Mouse (Mus musculus): Measurements from ENCODE around the gene Frmd4a.

Frmd4a gene

DNA sequence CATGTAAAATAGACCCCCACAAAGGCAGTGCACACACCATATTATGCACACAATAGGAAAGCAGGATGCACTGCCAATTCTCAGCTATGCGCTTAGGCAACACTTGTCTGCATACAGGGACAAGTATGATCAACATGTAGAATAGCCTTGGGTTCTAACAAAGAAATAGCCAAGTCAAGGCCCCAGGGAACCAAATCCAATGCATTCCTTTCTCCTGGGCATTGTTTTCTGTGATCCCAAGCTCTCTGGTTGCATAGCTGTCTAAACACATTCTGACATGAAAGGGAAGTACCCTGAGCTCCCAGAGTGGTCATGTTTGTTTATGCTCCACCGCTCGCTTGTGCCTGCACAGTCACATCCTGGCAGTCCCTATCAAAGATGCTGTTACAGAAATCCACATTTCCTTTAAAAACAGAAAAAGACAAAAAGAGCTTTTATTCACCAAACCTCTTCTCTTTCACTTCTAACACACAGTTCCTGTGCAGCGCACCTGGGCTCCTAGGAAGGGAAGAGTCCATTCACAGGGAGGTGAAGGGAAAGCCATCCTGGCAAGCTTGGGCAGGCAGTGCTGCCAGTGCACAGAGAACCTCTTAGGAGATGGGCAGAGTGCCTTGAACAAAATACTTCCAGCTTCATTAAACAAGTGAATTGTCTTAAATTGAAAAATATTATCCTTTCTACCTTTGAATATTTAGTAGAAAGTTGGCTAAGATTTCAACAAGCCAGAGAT lies 124.9 kb downstream of the Frmd4a start:
- no peak for DNase-seq

DNA sequence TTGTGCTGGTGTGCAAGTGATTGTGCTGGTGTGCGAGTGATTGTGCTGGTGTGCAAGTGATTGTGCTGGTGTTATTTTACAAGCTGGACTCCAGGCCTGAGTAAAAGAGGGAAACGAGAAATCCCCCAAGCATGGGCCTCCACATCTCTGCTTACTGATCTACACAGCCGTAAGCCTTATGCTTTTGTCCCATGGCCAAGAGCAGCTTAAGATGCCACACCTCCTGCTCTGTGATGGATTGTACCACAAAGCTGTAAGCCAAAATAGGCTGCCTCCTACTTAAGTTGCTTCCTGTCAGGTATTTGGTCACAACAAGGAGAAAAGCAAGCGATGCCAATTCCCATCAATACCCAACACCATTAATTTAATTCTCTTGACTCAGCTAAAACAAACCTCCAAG lies 126.9 kb downstream of the Frmd4a start:
- DNase-seq, result no peak

DNA sequence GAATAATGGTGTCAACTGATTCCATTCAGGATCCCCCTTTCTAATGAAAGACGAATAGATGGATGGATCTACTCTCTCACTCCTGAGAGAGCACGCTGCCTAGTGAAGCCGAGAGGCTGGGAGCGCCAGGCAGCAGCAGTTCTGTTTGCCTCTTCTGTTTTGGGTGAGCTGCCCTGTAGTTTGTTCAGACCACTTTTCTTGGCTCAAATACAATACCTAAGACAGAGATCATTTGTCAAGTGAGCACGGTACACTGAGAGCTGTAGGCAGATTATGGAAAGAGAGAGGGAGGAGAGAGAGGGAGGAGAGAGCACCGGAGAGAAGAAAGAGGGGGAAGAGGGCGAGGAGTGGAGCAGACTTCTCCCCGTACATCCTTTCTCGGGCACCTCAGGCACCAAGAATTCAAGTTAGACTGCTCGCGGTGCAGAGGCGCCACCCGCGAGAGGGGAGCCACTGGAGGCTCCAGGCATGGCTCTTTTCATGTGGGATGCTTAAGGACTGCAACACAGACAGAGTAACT lies 135.1 kb downstream of the Frmd4a start:
- no peak for DNase-seq

DNA sequence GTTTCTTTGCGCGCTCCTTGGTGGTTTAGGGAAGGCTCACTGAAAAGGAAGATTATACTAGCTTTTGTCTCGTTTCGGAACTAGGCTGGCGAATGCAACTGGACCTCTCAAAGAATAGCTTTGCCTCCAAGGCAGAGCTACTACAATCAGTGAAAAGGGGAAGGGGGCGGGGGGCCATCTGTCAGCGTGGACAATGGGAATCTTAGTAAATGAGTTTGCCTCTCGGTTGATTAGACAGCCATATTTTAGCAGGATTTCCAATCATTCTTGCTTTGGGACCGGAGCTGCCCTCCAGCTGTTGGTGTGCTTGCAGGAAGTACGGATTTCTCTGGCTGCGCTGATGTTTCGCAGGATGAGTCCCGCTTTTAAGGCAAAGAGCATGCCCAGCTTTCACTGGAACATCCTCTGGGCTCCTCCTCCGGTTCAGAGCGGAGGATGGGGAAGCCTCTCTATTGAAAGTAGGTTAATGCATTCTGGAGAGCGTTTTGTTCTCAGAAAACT lies 135.7 kb downstream of the Frmd4a start:
- DNase-seq, result peak; percentile 6

DNA sequence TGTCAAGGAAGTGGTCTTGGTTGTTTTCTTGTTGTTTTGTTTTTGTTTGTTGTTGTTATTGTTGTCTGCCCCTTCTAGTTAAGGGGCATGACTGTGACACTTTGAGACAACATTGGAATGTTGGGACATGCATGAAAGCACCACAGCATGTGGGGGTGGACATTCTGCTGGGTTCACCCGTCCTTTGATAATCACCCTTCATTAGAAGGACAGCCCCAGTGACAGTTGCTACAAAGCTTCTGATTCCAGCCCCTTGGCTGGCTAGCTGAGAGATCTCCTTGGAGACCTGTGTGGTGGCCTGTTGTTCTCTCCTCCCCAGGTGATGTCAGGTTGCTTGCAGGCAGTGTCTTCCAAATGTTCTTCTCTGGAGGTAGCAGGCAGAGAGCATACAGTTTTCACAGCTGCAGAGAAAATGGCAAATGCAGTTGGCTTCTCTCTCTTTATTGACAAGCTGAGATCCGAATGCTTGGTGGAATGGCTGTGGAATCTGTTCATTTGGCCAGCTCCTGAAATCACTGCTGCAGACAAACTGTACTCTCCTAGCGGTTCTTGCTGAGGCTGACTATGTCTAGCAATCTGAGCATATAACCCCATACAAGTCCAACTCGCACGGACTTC lies 136.6 kb downstream of the Frmd4a start:
- DNase-seq, result no peak

DNA sequence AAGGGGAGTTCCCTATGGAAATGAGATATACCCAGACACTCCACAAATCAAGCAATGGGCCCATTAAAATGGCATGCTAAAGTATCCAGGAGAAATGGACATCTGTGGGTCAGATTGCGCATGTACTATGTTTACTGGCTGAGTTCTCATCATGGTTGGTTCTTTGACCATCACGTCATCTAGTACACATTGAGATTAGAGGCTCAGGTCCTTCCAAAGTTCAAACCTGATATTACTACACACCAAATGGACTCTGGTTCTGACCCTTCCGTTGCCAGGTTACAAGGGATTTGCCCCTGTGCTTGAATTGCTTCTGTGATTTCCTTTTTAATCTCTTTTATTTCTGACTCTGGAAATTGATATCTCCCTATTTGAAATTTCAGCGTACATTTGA lies 137.1 kb downstream of the Frmd4a start:
- DNase-seq, result no peak

DNA sequence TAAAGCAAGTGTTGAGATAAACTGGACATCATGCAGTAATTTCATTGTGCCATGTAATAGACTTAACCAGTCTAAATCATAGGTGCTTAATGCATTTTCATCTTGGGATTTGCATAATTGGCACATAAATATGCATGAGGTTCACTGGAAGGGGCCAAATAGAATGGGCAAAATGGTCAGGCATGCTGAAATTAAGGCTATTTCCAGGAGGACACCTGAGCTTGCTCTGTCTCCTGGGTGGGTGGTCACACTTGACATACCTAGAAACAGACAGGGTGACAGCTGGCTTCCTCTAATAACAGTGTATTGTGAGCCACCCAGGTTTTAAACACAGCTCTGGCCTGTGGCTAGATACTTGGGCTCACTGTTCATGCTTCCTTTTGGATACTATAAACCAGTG lies 137.9 kb downstream of the Frmd4a start:
- DNase-seq, result no peak

DNA sequence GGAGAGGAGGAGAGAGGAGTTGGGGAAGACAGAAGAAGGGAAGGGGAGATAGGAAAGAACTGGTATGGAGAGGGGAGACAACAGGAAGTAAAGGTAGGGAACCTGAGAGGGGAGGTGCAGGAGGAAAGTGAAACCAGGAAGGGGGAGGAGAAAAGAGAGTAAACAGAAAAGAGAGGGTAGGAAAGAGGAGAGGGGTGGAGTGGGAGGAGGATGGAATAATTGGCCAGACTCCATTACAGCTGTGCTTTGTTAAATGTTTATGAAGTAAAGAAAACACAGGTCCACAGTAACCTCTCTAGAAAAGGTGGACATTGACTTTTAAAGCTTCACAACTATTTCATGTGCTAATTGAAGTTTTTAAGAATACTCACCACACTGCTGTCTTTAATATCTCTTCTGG lies 139.0 kb downstream of the Frmd4a start:
- DNase-seq, result no peak

DNA sequence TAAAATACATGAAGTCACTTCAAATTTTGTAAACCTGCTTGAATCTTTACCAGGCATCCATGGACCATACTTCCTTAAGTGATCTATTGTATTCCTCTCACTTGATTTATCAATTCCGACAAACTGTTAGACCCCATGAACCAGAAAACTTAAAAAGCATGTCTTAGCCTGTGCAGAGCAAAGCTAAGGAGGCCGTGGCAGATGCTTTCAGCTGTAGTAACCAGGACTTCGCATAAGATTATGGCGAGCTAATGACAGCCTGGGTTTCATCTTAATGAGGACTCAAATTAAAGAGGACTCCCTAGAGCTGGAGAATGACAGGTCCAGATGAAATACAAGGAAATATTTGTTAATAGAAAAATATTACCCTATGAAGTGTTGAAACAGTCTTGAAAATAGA lies 139.9 kb downstream of the Frmd4a start:
- DNase-seq, result no peak

DNA sequence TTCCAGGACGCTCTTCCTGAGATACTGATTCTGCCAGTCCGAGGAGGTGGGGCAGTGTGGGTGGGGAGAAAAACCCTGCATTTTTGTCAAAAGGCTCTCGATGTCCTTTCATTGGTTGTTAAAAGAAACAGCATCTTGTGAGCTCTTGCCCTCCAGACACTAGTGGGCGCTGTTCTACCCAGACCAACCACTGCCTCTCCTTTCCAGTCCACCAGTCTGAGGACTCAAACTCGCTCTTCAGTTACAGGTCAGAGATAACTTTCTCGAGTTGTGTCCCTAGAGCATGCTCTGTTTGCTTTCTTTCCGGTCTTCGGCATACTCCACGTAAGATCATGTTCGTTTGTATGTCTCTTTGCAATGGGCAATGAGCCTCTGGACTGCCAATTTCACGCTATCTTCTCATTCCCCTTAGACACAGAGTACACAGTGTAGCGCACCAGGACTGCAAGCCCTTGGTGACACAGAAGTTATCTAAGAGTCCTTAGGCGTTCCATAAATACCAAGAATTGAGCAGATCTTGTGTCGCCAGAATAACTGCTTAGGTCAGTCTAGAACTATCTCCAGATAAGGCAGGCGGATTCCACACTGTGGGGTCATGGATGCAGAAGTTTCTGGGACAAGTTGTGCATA lies 142.2 kb downstream of the Frmd4a start:
- no peak for DNase-seq

DNA sequence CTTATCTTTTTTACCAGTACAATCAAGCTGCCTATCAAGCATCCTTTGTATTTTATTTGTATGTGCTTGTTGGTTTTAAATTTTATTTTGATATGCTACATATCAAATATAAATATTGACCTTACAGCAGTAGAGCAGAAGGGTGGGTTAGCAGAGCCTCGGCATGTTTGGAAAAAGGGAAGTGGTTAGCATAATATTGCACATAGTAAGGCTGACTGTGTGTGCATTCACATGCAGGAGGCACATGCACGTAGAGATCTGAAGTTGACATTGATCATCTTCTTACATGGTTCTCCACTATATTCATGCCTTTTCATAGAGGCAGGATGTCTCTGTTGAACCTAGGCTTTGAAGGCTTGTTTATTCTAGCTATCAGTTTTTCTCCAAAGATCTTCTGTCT lies 148.7 kb downstream of the Frmd4a start:
- DNase-seq, result no peak

DNA sequence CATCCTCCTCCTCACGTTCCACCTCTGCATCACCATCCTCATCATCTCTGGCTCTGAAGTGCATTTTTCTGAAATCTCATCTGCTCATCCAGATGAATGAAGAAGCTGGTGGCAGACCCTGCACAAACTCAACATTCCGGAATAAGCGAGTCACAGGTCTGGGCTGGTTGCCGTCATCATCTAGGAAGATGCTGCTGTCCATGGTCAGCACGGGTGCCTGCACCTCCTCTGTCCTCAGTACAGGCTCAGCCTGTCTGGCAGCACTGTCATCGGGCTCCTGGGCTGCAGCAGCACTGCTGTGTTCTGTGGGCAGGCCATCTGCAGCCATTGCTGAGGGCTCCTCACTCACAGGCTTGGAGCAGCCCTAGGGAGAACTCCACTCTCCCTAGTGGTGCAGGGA lies 149.6 kb downstream of the Frmd4a start:
- DNase-seq, result no peak

DNA sequence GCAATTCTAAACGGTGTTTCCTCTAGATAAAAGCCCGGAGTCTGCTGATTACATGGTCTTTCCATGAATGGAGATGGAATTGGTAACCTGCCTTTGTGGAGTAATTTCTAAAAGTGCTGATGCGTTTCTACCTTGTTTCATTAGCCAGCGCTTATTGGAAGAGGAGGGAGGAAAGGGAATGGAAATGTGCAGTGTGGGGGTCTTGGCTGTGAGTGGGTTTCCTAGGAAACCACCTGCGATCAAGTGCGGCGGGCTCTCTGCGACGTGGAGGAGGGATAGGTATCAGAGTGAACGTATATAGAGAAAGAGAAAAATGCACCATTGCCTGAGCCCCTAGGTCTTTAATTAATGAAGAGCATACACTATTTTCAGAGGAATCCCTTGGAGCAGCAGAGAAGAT lies 152.2 kb downstream of the Frmd4a start:
- no peak for DNase-seq

DNA sequence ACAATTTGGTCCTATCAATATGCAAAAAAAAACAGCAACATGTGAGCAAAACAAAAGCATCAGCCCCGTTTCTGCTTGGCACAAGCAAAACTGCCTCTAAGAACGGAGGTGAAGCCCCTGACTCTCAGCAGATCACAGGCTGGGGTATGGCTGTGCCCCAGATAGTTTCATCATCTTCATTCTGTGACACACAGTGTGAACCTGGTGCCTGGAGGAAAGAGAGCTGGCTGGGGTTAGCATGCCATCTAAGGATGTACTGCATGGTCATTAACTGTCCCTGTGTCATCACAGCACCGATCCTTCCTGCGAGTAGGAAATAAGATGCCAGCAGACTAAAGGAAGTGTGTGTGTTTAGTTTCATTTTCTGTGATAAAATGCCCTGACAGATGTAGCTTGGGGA lies 152.7 kb downstream of the Frmd4a start:
- no peak for DNase-seq

DNA sequence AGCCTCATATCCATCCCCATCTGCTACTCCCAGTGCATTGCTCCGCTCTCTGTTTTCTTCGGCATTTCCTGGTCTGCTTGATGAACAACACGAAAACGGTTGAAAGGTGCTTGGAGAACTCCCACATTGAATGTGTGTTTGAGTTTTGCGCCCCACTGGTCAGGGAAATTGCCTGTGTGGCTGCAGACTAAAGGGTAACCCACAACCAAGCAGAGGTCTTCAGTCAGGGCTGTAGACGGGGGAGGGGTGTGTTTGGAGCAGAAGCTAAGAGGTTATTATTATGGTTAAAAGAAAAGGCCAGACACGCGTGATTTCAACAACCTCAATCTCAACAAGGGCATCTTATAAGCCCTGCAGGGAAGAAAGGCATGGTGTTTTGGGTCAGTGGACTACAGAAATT lies 167.5 kb downstream of the Frmd4a start:
- DNase-seq, result no peak

DNA sequence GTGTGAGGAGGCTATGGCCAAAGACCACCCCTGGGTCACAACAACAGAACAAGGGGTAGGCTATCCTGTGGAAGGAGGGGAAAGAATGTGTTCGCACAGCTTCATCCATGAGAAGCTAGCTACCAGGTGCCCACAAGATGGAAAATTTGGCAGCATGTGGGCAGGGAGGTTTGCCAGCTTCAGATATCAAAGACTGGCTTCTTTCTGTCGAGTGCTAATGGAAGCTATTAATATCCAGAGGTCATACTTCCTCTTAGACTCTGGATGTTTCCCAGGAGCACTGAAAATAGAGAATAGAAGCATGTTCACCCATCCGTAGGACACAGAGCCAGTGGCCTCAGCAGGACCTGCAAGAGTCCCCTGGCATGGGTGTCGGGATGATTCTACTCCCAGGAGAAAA lies 170.0 kb downstream of the Frmd4a start:
- peak; percentile 4 for DNase-seq

DNA sequence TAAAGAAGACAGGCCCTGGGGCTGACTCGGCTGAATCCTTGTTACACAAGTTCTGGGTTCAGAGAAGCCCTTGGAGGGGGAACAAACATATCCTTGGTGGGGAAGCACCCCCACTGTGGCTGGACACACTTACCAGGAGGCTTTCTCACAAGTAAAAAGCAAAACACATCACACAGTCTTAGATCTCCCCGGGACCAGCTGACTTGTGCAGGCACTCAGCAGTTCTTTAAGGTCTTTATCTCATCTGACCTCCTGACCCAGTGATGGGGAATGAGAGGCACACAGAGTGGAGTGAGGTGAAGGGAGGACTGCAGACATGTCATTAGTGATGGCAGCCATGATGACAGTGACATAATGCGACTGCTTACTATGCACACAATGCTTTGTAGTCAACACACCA lies 170.8 kb downstream of the Frmd4a start:
- DNase-seq, result no peak

DNA sequence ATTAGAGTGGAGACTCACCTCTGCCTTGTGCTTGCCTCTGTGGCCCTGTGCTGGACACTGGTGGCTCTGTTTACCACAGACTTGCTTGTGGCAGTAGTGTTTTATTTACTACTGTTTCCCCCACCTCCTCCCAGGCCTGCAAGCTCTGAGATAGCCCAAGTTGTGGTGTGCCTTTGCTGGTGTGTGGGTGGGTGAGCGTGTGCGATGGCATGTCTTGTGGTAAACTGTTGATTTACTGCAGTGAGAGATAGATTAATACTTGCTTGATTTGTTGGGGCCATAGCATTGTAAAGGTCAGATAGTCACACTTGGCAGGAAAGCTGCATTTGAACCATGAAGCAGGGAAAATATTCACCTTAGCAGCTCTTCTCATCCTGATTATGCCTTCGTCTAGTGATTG lies 172.8 kb downstream of the Frmd4a start:
- no peak for DNase-seq

DNA sequence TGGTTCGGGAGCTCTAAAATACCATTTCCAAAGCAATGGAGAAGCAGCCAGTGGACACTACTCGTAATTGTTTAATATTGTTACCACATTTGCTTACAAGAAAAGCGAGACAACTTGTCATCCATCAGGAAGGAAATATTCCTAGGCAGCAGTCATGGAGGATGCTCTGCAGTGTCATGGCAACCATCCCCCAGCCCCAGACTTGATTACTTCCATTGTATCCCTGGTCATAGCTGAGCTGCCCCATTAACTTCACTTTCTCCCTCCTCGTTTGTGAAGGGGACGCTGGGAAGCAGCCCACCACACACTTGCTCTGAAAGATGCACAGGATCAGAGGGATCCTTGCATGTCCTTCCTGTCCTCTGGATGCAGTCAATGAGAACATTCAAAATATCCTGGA lies 173.5 kb downstream of the Frmd4a start:
- DNase-seq, result no peak

DNA sequence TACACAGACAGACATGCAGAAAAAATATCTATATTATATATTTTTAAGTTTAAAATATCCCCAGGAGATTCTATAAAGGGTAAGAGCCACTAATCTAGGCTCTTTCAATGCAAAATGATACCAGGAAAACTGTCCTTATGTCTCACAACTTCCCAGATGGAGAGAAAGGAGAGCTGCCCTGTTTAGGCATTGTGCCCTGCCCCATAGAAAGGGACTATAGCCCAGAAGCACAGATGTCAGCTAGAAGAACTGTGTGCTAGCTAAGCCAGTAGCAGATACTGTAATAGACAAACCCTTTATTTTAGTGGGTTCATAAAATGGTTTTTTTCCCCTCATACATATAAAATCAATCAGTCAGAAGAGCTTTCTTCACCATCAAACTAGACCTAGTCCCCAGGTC lies 175.7 kb downstream of the Frmd4a start:
- no peak for DNase-seq

DNA sequence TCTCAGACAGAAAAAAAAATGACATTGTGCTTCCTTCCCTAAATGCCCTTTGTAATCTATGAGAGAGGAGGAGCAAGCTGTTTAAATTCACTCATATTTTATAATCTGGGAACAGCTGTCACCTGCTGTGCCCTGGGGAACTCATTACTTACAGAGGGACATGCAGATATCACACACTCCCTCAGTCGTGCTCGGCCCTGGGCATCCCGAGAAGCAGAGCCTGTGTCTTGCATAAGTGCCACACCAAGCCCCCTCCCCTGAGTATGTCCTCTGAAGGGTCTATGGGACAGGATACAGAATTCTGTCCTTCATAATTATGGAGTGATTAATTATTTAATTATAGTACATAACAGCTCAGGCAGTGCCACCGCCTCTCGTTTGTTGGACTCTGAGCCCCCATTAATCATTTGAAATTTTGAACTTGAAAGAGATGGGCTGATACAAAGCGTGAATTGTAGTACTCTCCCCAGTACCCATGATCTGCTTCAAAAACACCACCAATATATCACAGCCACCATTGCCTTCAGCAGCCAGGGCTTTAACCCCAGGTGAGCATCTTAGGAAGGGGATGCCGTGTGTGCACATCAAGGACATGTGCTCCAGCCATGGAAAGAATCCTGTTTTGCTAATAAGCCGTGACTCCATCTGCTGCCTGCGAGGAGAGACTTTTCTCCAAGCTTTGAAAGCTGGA lies 177.0 kb downstream of the Frmd4a start:
- DNase-seq, result no peak

DNA sequence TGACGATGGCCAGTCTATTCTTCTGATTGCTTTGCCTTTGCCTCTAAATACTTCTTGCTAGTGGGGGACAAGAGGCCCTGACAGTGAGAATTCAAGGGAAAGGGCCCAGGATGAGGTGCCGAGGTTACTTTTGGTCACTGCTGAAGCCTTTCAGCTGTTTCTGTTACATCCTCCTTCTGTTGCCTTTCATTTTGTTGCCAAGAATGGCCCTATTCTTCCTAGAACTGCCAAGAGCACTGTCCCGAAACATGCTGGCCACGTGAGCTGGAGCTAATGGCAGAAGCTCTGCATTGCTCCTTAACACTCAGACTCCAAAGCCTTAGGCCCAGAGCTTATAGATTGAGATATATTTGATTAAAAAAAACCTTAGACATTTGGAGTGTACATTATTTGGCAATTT lies 178.5 kb downstream of the Frmd4a start:
- DNase-seq, result peak; percentile 12

DNA sequence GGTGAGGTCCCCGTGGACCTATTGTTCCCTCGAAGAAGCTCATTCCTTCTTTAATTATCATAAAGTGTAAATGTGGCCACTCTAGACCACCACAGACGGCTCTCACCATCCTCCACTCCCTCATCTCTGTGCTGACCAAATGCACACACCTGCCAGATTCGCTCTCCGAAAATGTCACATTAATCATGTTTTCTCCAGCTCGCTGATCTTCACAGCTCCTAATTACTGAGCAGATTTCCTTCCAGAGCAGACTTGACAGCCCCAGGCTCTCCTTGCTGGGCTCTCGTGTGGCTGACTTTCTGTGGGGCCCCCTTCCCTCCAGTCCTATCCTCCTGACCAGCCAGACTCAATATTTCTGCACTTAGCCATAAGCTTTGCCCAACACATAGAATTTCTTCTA lies 191.7 kb downstream of the Frmd4a start:
- DNase-seq, result no peak

DNA sequence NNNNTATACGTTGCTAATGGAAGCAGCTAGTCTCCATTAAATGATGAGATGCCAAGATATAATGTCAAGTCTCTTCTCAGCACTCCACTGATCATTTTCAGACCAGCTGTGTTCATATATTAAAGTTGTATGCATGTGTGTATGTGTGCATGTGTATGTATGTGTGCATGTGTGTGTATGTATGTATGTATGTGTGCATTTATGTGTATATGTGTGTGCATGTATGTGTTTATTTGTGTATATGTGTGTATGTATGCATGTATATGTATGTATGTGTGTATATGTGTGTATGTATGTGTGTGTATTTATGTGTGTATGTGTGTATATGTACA lies 204.9 kb downstream of the Frmd4a start:
- no peak for DNase-seq
